Mouse (Mus musculus): ENCODE measurements at regions not wholly inside any gene's neighbourhood (a gene's known extent, or its start where the extent isn't known, plus 50 kb on each side); places are given as distances from the start of the nearest gene placed in this dataset.

GRCm38 (mm10) chr2:61922496-61922895 lies 119.8 kb downstream of the Tbr1 start:
- Histone ChIP-seq H3K27ac (no peak overlapping the region), H3K4me3 (no peak overlapping the region)
- DNase-seq (ENCODE audit: low spot score in 2 of 2) = no peak
- TF ChIP-seq CTCF (conservative IDR thresholded peaks at IDR 0.05) = no peak

GRCm38 (mm10) chr2:61938296-61938695 lies 108.0 kb upstream of the Slc4a10 start:
- no peak overlapping the region for H3K4me3 ChIP-seq
- no peak overlapping the region for H3K27ac ChIP-seq
- no peak for DNase-seq (ENCODE audit: low spot score in 2 of 2)
- no peak for TF ChIP-seq CTCF (conservative IDR thresholded peaks at IDR 0.05)

- no peak overlapping the region for H3K4me3 ChIP-seq
- TF ChIP-seq CTCF (conservative IDR thresholded peaks at IDR 0.05) = no peak
- no peak for DNase-seq (ENCODE audit: low spot score in 2 of 2)
- no peak overlapping the region for H3K27ac ChIP-seq
Measured at GRCm38 (mm10) chr2:61965916-61966315, 80.3 kb upstream of the Slc4a10 start.

DNA sequence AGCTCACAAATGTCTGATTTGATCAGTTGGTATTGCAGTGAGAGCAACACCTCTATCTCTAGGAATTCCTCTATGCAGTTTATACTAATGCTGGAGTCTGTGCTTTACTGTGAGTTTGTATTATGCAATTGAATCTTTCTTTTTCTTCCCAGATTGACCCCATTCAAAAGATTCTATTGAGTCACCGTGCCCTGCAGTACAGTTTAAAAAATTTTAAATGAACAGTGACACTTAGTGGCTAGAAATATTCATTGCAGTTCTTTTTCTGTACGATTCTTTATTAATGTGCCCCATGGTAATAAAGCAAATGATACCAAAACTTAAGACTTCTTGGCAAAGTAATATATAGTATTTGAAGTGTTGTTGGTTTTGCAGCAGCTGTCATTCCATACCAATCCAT lies 78.5 kb upstream of the Slc4a10 start:
- no peak for DNase-seq (ENCODE audit: low spot score in 2 of 2)
- Histone ChIP-seq H3K4me3 (no peak overlapping the region), H3K27ac (no peak overlapping the region)
- peak; percentile 82 for TF ChIP-seq CTCF (conservative IDR thresholded peaks at IDR 0.05)

- Histone ChIP-seq H3K27ac (no peak overlapping the region), H3K4me3 (no peak overlapping the region)
- no peak for DNase-seq (ENCODE audit: low spot score in 2 of 2)
- TF ChIP-seq CTCF (conservative IDR thresholded peaks at IDR 0.05) = no peak
Measured at GRCm38 (mm10) chr2:61970029-61970428, 76.2 kb upstream of the Slc4a10 start.

GRCm38 (mm10) chr2:61984771-61985170 lies 61.5 kb upstream of the Slc4a10 start:
- no peak overlapping the region for H3K27ac ChIP-seq
- peak; percentile 25; the same call in 1 of the 2 replicates for TF ChIP-seq CTCF (conservative IDR thresholded peaks at IDR 0.05)
- no peak for DNase-seq (ENCODE audit: low spot score in 2 of 2)
- H3K4me3 ChIP-seq = no peak overlapping the region

- Histone ChIP-seq H3K27ac (peak overlapping the region; percentile 78), H3K4me3 (peak overlapping the region; percentile 28; the same call in 1 of the 2 replicates)
- peak; percentile 8 to 16 for DNase-seq (ENCODE audit: low spot score in 2 of 2)
- peak; percentile 92 for TF ChIP-seq CTCF (conservative IDR thresholded peaks at IDR 0.05)
Measured at GRCm38 (mm10) chr2:61986967-61987550, 59.2 kb upstream of the Slc4a10 start.
